Mouse (Mus musculus) heart, postnatal 0 days (tissue): ENCODE data around the gene Rapgef1.

ENCODE experiments used
- CTCF ChIP-seq: IDR thresholded peaks from 2 replicates; pipeline ENCODE4 v1.5.1; 2016; ENCODE audit warnings: antibody characterized with exemption, control low read depth, low read depth
- EP300 ChIP-seq: IDR thresholded peaks from 2 replicates; pipeline ENCODE4 v1.6.1; 2016; ENCODE audit warnings: antibody characterized with exemption, low read depth

DNA sequence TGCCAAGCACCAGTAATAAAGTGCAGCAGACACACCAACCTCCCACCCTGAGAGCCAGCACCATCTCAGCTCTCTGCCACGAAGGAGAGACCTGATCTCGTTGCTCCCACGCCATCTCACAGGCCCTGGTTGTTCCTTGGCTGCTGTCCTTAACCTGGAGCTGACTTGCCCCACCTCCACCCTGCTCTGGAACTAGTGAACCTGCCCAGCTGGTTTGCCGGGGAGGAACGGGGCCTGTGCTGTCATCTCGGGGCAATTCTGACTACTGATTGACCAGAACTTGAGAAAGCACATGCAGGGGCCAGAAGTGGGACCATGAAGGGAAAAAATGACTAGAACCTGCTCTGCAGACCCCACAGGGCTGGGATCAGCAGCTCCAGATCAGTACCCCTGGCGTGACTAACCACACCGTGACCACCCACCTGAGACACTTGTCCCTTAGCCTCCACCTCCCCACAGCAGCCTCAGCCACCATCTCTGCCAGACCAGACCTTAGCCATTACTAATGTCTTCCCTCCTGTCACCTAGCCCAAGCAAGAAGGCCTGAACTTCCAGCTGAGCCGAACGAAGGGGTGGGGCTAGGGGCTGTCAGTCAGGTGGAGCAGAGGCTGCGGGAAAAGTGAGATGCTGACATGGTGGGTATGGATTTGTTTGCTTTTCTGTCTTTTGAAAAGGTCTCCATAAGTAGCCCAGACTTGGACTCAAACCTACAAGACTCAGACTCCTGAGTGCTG lies 148.6 kb downstream of the Rapgef1 start:
- TF ChIP-seq CTCF (no peak), EP300 (no peak)
